Mouse (Mus musculus) E14TG2a.4 (cell line): ENCODE results near the gene Rbbp6.

Experiments used
- CTCF ChIP-seq: conservative IDR thresholded peaks from 2 replicates; pipeline ENCODE4 v1.5.1; 2014; ENCODE audit warnings: low read length
- POU5F1 ChIP-seq: IDR thresholded peaks from 2 replicates; pipeline ENCODE4 v1.6.1; 2014; ENCODE audit warnings: low read length, borderline replicate concordance

DNA sequence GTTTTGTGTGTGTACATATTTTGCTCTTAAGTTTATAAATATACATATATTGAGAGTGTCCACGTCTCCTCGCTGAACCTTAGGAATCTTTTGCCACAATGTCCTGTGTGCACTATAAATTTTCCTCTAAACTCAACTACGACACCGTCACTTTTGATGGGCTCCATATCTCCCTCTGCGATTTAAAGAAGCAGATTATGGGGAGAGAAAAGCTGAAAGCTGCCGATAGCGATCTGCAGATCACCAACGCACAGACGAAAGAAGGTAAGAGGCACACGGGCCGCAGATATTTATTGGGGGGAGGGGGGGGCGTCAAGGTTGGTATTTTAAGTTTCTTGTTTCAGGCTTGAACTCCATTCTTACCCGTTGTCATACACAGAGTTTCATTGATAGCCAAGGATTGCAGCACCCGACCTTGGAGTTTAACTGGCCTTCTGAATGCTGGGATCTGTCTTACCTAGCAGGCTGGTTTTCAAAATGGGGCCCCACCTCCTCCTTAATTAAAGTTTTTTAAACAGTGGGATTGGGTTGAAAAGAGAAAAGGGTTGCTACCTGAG is 5.5 kb downstream of the Rbbp6 start:
- TF ChIP-seq CTCF (no peak), POU5F1 (no peak)
